Mouse (Mus musculus): ENCODE results near the gene Emilin1. TPM values are rescaled to one million over a fixed set of nuclear protein-coding genes. Genes with fewer than 3 reads are reported as not detected.

Emilin1 gene
- polyA plus RNA-seq, 1 experiment from 2014 or later, result 3.5 TPM

- peak within 1 kb of the TSS; percentile 75 for H3K9ac ChIP-seq (replicated peaks; ENCODE audit: low read depth, low read length)
- peaks cover 14% of the 10 kb centered on the region for H3K4me1 ChIP-seq (ENCODE audit: control insufficient read depth, insufficient read depth, low read length)
- H3K36me3 ChIP-seq (ENCODE audit: control insufficient read depth, insufficient read depth, low read length), result peaks cover 19% of the 10 kb centered on the region
- H3K27me3 ChIP-seq (ENCODE audit: control insufficient read depth, insufficient read depth, low read length), result no peaks in the 10 kb centered on the region
- peak within 1 kb of the TSS; percentile 95 for H3K27ac ChIP-seq (ENCODE audit: low read depth, low read length)
- under 1% methylated on average over 42 of the region's 42 CpGs for WGBS
- no peaks in the 10 kb centered on the region for H3K9me3 ChIP-seq (ENCODE audit: control insufficient read depth, low read length)
- peak; percentile 97 for ATAC-seq (ENCODE audit: low read depth)
- peak within 1 kb of the TSS; percentile 71 for H3K4me2 ChIP-seq (ENCODE audit: low read depth, low read length)
- peak within 1 kb of the TSS; percentile 59 for H3K4me3 ChIP-seq (ENCODE audit: low read depth, low read length)
These were observed 24.7 kb upstream of the Emilin1 start, which contains the start of gene Agbl5 for GRCm38 (mm10) chr5:30888337-30889087. Gene Agbl5 (plus strand): TSS chr5:30888694.

GRCm38 (mm10) chr5:30889088-30889754 lies 24.0 kb upstream of the Emilin1 start:
- under 1% methylated on average over 23 of the region's 42 CpGs for WGBS
- Histone ChIP-seq H3K9me3 (ENCODE audit: control insufficient read depth, low read length) (no peaks in the 10 kb centered on the region), H3K9ac (replicated peaks; ENCODE audit: low read depth, low read length) (peak overlapping the region; percentile 75), H3K4me1 (ENCODE audit: control insufficient read depth, insufficient read depth, low read length) (peaks cover 14% of the 10 kb centered on the region), H3K4me3 (ENCODE audit: low read depth, low read length) (peak overlapping the region; percentile 59), H3K36me3 (ENCODE audit: control insufficient read depth, insufficient read depth, low read length) (peaks cover 26% of the 10 kb centered on the region), H3K4me2 (ENCODE audit: low read depth, low read length) (peak overlapping the region; percentile 71), H3K27me3 (ENCODE audit: control insufficient read depth, insufficient read depth, low read length) (no peaks in the 10 kb centered on the region), H3K27ac (ENCODE audit: low read depth, low read length) (peak overlapping the region; percentile 95)
- peak; percentile 12 for ATAC-seq (ENCODE audit: low read depth)

- Histone ChIP-seq H3K4me1 (ENCODE audit: control insufficient read depth, insufficient read depth, low read length) (peaks cover 14% of the 10 kb centered on the region), H3K27ac (ENCODE audit: low read depth, low read length) (no peak overlapping the region), H3K4me2 (ENCODE audit: low read depth, low read length) (peak overlapping the region; percentile 71; the same call in 1 of the 2 replicates), H3K9ac (replicated peaks; ENCODE audit: low read depth, low read length) (0 out of 2 replicates have a peak overlapping the region, but pooled peaks have one; percentile 75), H3K4me3 (ENCODE audit: low read depth, low read length) (peak overlapping the region; percentile 59), H3K36me3 (ENCODE audit: control insufficient read depth, insufficient read depth, low read length) (peaks cover 37% of the 10 kb centered on the region), H3K27me3 (ENCODE audit: control insufficient read depth, insufficient read depth, low read length) (no peaks in the 10 kb centered on the region), H3K9me3 (ENCODE audit: control insufficient read depth, low read length) (no peaks in the 10 kb centered on the region)
- 83% methylated on average over 7 of the region's 7 CpGs for WGBS
- no peak for ATAC-seq (ENCODE audit: low read depth)
These were observed 22.8 kb upstream of the Emilin1 start for GRCm38 (mm10) chr5:30890375-30890774.

GRCm38 (mm10) chr5:30901860-30902259 lies 11.3 kb upstream of the Emilin1 start:
- Histone ChIP-seq H3K36me3 (ENCODE audit: control insufficient read depth, insufficient read depth, low read length) (peaks cover 26% of the 10 kb centered on the region), H3K4me2 (ENCODE audit: low read depth, low read length) (no peak overlapping the region), H3K4me1 (ENCODE audit: control insufficient read depth, insufficient read depth, low read length) (peaks cover 9% of the 10 kb centered on the region; the same call in 1 of the 2 replicates), H3K9ac (replicated peaks; ENCODE audit: low read depth, low read length) (no peak overlapping the region), H3K4me3 (ENCODE audit: low read depth, low read length) (no peak overlapping the region), H3K9me3 (ENCODE audit: control insufficient read depth, low read length) (no peaks in the 10 kb centered on the region), H3K27me3 (ENCODE audit: control insufficient read depth, insufficient read depth, low read length) (no peaks in the 10 kb centered on the region), H3K27ac (ENCODE audit: low read depth, low read length) (no peak overlapping the region)
- 91% methylated on average over 5 of the region's 5 CpGs for WGBS
- ATAC-seq (ENCODE audit: low read depth), result no peak

GRCm38 (mm10) chr5:30907413-30908059 lies 5.7 kb upstream of the Emilin1 start, which contains the start of gene Ost4:
Gene Ost4 (minus strand): TSS chr5:30907788.
- WGBS, result under 1% methylated on average over 56 of the region's 58 CpGs
- Histone ChIP-seq H3K27ac (ENCODE audit: low read depth, low read length) (peak within 1 kb of the TSS; percentile 87), H3K27me3 (ENCODE audit: control insufficient read depth, insufficient read depth, low read length) (no peaks in the 10 kb centered on the region), H3K4me1 (ENCODE audit: control insufficient read depth, insufficient read depth, low read length) (peaks cover 23% of the 10 kb centered on the region), H3K36me3 (ENCODE audit: control insufficient read depth, insufficient read depth, low read length) (peaks cover 22% of the 10 kb centered on the region), H3K9ac (replicated peaks; ENCODE audit: low read depth, low read length) (peak within 1 kb of the TSS; percentile 72), H3K4me2 (ENCODE audit: low read depth, low read length) (peak within 1 kb of the TSS; percentile 73), H3K4me3 (ENCODE audit: low read depth, low read length) (peak within 1 kb of the TSS; percentile 69), H3K9me3 (ENCODE audit: control insufficient read depth, low read length) (no peaks in the 10 kb centered on the region)
- ATAC-seq (ENCODE audit: low read depth), result peak; percentile 95

GRCm38 (mm10) chr5:30908426-30909299 lies 4.5 kb upstream of the Emilin1 start:
- Histone ChIP-seq H3K4me1 (ENCODE audit: control insufficient read depth, insufficient read depth, low read length) (peaks cover 28% of the 10 kb centered on the region), H3K36me3 (ENCODE audit: control insufficient read depth, insufficient read depth, low read length) (peaks cover 13% of the 10 kb centered on the region; the same call in 1 of the 2 replicates), H3K27me3 (ENCODE audit: control insufficient read depth, insufficient read depth, low read length) (no peaks in the 10 kb centered on the region), H3K9me3 (ENCODE audit: control insufficient read depth, low read length) (no peaks in the 10 kb centered on the region), H3K9ac (replicated peaks; ENCODE audit: low read depth, low read length) (peak overlapping the region; percentile 72; the same call in 1 of the 2 replicates), H3K4me2 (ENCODE audit: low read depth, low read length) (peak overlapping the region; percentile 73), H3K27ac (ENCODE audit: low read depth, low read length) (peak overlapping the region; percentile 87; the same call in 1 of the 2 replicates), H3K4me3 (ENCODE audit: low read depth, low read length) (peak overlapping the region; percentile 69)
- ATAC-seq (ENCODE audit: low read depth), result no peak
- 54% methylated on average over 13 of the region's 13 CpGs for WGBS

GRCm38 (mm10) chr5:30909300-30909659 lies 3.9 kb upstream of the Emilin1 start:
- WGBS, result 45% methylated on average over 7 of the region's 7 CpGs
- Histone ChIP-seq H3K4me3 (ENCODE audit: low read depth, low read length) (no peak overlapping the region), H3K27ac (ENCODE audit: low read depth, low read length) (no peak overlapping the region), H3K4me2 (ENCODE audit: low read depth, low read length) (no peak overlapping the region), H3K9me3 (ENCODE audit: control insufficient read depth, low read length) (no peaks in the 10 kb centered on the region), H3K36me3 (ENCODE audit: control insufficient read depth, insufficient read depth, low read length) (0 out of 2 replicates have a peak, but pooled peaks cover 10% of the 10 kb centered on the region), H3K4me1 (ENCODE audit: control insufficient read depth, insufficient read depth, low read length) (peaks cover 28% of the 10 kb centered on the region), H3K9ac (replicated peaks; ENCODE audit: low read depth, low read length) (no peak overlapping the region), H3K27me3 (ENCODE audit: control insufficient read depth, insufficient read depth, low read length) (no peaks in the 10 kb centered on the region)
- ATAC-seq (ENCODE audit: low read depth), result no peak

- Histone ChIP-seq H3K9me3 (ENCODE audit: control insufficient read depth, low read length) (no peaks in the 10 kb centered on the region), H3K36me3 (ENCODE audit: control insufficient read depth, insufficient read depth, low read length) (0 out of 2 replicates have a peak, but pooled peaks cover 6% of the 10 kb centered on the region), H3K4me3 (ENCODE audit: low read depth, low read length) (no peak overlapping the region), H3K4me1 (ENCODE audit: control insufficient read depth, insufficient read depth, low read length) (peaks cover 28% of the 10 kb centered on the region), H3K4me2 (ENCODE audit: low read depth, low read length) (no peak overlapping the region), H3K9ac (replicated peaks; ENCODE audit: low read depth, low read length) (no peak overlapping the region), H3K27ac (ENCODE audit: low read depth, low read length) (no peak overlapping the region), H3K27me3 (ENCODE audit: control insufficient read depth, insufficient read depth, low read length) (no peaks in the 10 kb centered on the region)
- ATAC-seq (ENCODE audit: low read depth), result no peak
- WGBS, result 83% methylated on average over 7 of the region's 7 CpGs
These were observed 3.3 kb upstream of the Emilin1 start for GRCm38 (mm10) chr5:30909863-30910262.
